Mouse (Mus musculus) lung, postnatal 14 days (tissue): ENCODE data around the gene Sppl3.

ENCODE experiments used
- DNase-seq: peaks from one replicate; pipeline ENCODE4 v3.0.0; 2021

Gene Sppl3

GRCm38 (mm10) chr5:115129328-115129727 is 118.4 kb downstream of the Sppl3 start:
- no peak for DNase-seq

- no peak for DNase-seq
Measured at GRCm38 (mm10) chr5:115132465-115132864, 121.5 kb downstream of the Sppl3 start.

- DNase-seq: no peak
Measured at GRCm38 (mm10) chr5:115133358-115134066, 122.6 kb downstream of the Sppl3 start.

- DNase-seq: peak; percentile 90
Measured at GRCm38 (mm10) chr5:115134234-115135165, 123.6 kb downstream of the Sppl3 start, which contains the start of gene Unc119b. Unc119b (minus strand) TSS chr5:115134975.

GRCm38 (mm10) chr5:115139124-115139523 is 128.2 kb downstream of the Sppl3 start:
- DNase-seq: no peak

- no peak for DNase-seq
Measured at GRCm38 (mm10) chr5:115140726-115141125, 129.8 kb downstream of the Sppl3 start.

GRCm38 (mm10) chr5:115142166-115142697 is 131.3 kb downstream of the Sppl3 start:
- no peak for DNase-seq

- no peak for DNase-seq
Measured at GRCm38 (mm10) chr5:115143552-115143951, 132.6 kb downstream of the Sppl3 start.

- DNase-seq: no peak
Measured at GRCm38 (mm10) chr5:115144471-115144870, 133.5 kb downstream of the Sppl3 start.

- DNase-seq: no peak
Measured at GRCm38 (mm10) chr5:115145253-115145968, 134.5 kb downstream of the Sppl3 start.

- no peak for DNase-seq
Measured at GRCm38 (mm10) chr5:115145976-115146746, 135.2 kb downstream of the Sppl3 start.

GRCm38 (mm10) chr5:115146747-115147130 is 135.8 kb downstream of the Sppl3 start:
- no peak for DNase-seq

- no peak for DNase-seq
Measured at GRCm38 (mm10) chr5:115147388-115147787, 136.5 kb downstream of the Sppl3 start.

- DNase-seq: no peak
Measured at GRCm38 (mm10) chr5:115148378-115148777, 137.4 kb downstream of the Sppl3 start.
